Mouse (Mus musculus) myocyte (in vitro differentiated cells): ENCODE results near the gene Dlx4.

Experiments used
- CEBPB ChIP-seq: IDR thresholded peaks from 2 replicates; pipeline ENCODE4 v1.6.1; 2011; ENCODE audit warnings: mild to moderate bottlenecking, moderate library complexity; ENCODE audit not compliant: poor library complexity, insufficient read depth, severe bottlenecking
- MYOD1 ChIP-seq, 3 experiments: IDR thresholded peaks; one replicate each; pipeline ENCODE4 v1.6.1; 2011; ENCODE audit warnings: control low read depth in 2 of 3, low read depth in 2 of 3, mild to moderate bottlenecking in 2 of 3, moderate library complexity in 1 of 3; ENCODE audit not compliant: insufficient read length in 2 of 3, control insufficient read depth in 1 of 3
- POLR2A ChIP-seq: IDR thresholded peaks from one replicate; pipeline ENCODE4 v1.6.1; 2011; ENCODE audit warnings: low read depth, mild to moderate bottlenecking, control low read depth, moderate library complexity; ENCODE audit not compliant: insufficient read length
- POLR2AphosphoS2 ChIP-seq: IDR thresholded peaks from one replicate; pipeline ENCODE4 v1.6.1; 2011; ENCODE audit warnings: low read depth, control low read depth; ENCODE audit not compliant: insufficient read length
- REST ChIP-seq: IDR thresholded peaks from one replicate; pipeline ENCODE4 v1.6.1; 2011; ENCODE audit warnings: mild to moderate bottlenecking, control low read depth, moderate library complexity; ENCODE audit not compliant: insufficient read depth, insufficient read length
- TCF12 ChIP-seq: IDR thresholded peaks from one replicate; pipeline ENCODE4 v1.6.1; 2011; ENCODE audit warnings: mild to moderate bottlenecking, control low read depth; ENCODE audit not compliant: poor library complexity, insufficient read depth, severe bottlenecking
- USF1 ChIP-seq: IDR thresholded peaks from one replicate; pipeline ENCODE4 v1.6.1; 2011; ENCODE audit warnings: low read depth, mild to moderate bottlenecking, control low read depth, moderate library complexity

- TF ChIP-seq POLR2A (no peak), MYOD1 (IDR thresholded peaks at IDR 0.05; ENCODE audit: control insufficient read depth in 1 of 3, insufficient read length in 2 of 3, low read depth in 2 of 3) (no peak), CEBPB (no peak), USF1 (no peak), REST (no peak), POLR2AphosphoS2 (no peak), TCF12 (no peak)
Measured at GRCm38 (mm10) chr11:95143663-95144062, 2.4 kb downstream of the Dlx4 start.
